Mouse (Mus musculus) lung, postnatal 0 days (tissue): ENCODE data around the gene Pgm5.

ENCODE experiments used
- CTCF ChIP-seq: IDR thresholded peaks from 2 replicates; pipeline ENCODE4 v1.5.1; 2016; ENCODE audit warnings: antibody characterized with exemption, mild to moderate bottlenecking
- EP300 ChIP-seq: IDR thresholded peaks from 2 replicates; pipeline ENCODE4 v1.6.1; 2016; ENCODE audit warnings: antibody characterized with exemption, mild to moderate bottlenecking, control low read depth

DNA sequence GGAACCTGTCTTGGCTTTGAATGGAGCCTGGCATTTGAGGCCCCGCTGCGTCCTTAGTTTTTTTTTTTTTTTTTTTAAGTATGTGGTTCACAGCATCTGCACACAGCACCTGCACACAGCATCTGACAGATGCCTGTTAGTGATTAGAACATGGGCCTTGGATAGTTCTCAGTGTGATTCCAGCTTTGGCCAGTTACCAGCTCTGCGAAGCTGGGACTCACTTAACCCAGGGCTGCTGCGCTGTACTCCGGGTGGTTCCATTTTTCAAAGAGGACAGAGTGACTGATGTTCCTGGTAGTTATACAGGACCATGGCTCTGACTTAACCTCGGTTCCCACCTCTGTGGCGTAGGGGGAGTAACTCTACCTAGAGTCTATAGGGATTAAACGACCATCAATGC, 211.2 kb downstream of the Pgm5 start:
- no peak for TF ChIP-seq CTCF
- TF ChIP-seq EP300: no peak
